Mouse (Mus musculus): ENCODE measurements around the gene Aox2. TPM values are rescaled to one million over a fixed set of nuclear protein-coding genes. Genes with fewer than 3 reads are reported as not detected.

Aox2 gene
- polyA plus RNA-seq (2012; ENCODE audit: low replicate concordance), result 0.04 and 0.07 TPM in 2 replicates

GRCm38 (mm10) chr1:58278026-58278425, at the start of gene Aox2:
TSS of gene Aox2 (plus strand) at chr1:58278326.

DNA sequence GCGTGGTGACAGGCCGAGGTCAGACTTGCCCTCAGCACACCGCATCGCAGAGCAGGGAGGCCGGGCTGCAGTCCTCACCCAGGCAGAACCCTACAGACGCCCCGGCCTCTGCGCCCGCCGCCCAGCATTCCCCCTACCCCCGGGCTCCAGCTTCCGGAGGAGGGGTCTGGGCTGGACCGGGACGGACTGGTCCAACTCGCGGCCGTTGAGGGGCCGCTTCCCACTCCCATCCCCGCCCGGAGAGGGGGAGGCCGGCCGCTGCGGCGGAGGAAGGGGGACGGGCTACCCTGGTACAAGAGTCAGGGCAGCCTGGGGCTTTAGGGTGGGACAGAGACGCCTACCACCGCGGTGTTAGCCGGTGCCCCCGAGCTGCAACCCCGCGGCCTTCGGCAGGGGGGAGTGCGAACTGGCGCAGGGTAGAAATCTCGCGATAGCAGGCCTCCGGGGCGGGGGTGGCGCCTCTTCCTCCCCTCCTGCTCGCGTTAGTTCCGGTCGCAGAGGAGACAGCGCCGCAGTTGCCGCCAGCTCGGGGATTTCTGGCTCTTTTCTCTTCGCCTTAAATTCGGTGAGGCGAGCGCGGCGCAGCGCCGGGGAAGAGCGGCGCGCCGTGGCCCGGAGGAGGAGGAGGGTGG, 114.6 kb downstream of the Aox2 start, which contains the start of gene Bzw1:
TSS of gene Bzw1 (plus strand) at position 247 of the 632 bp plus-strand sequence.

DNA sequence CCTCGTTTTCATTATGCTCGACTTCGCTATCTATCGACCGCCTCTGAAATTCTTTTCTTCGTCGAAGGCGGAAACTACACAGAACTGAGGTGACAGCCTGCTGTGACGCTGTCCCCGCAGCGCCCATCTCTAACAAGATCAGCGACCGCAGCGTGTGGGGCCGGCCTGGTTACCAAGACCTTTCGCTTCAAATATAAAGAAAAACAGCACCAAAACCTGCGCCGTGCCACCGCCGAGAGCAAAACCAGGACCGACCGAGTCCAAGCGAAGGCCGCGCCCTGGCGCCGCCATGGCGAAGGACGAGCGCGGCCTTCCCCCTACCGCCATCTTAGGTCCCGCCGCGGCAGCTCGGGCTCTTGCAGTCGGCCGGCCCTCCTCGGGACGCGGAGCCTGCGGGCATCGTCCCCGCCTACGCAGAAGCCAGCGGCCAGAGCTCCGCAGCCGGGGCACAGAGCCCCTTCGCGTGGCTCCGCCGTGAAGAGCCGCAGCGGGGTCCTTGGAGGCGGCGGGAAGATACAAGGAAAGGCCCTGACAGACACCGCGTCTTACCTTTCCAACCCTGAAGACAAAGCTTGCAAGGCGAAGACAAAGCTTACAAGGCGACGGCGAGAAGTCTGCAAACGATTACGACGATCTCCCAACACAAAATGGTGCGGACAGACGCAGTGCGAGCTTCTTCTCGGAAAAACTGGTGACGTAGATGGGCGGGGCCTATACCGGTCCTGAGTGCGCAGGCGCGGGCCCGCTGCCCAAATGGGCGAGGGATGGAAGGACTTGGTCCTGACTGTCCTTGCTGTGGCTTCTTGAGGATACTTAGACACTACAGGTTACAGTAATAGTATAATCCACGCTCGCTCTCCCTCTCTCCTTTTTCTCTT, 145.5 kb downstream of the Aox2 start, which contains the start of gene Clk1:
TSS of gene Clk1 (minus strand) at position 696 of the 878 bp plus-strand sequence.

Other genes starting within 250 kb of the Aox2 start
- gene Aox1, start 248.4 kb upstream of the Aox2 start, polyA plus RNA-seq (2012; ENCODE audit: low replicate concordance), result 0.02 and 0.03 TPM in 2 replicates
- gene Aox3, start 165.2 kb upstream of the Aox2 start, polyA plus RNA-seq (2012; ENCODE audit: low replicate concordance), result not detected in 2 replicates
- 0.08 and 0.18 TPM in 2 replicates for gene Aox4, start 67.9 kb upstream of the Aox2 start, polyA plus RNA-seq (2012; ENCODE audit: low replicate concordance)
- 2.6 and 13.4 TPM in 2 replicates for gene Bzw1, start 114.6 kb downstream of the Aox2 start, polyA plus RNA-seq (2012; ENCODE audit: low replicate concordance)
- gene Clk1, start 145.7 kb downstream of the Aox2 start, polyA plus RNA-seq (2012; ENCODE audit: low replicate concordance), result 13.8 and 19.6 TPM in 2 replicates
- gene Nif3l1, start 166.8 kb downstream of the Aox2 start, polyA plus RNA-seq (2012; ENCODE audit: low replicate concordance), result 0.64 and 4.4 TPM in 2 replicates
- 2.8 and 4.9 TPM in 2 replicates for gene Ppil3, start 167.2 kb downstream of the Aox2 start, polyA plus RNA-seq (2012; ENCODE audit: low replicate concordance)
- 8.3 and 14.8 TPM in 2 replicates for gene Orc2, start 226.8 kb downstream of the Aox2 start, polyA plus RNA-seq (2012; ENCODE audit: low replicate concordance)